11 mouse cellular contexts compared by ENCODE assay signal in the genomic region with DNA sequence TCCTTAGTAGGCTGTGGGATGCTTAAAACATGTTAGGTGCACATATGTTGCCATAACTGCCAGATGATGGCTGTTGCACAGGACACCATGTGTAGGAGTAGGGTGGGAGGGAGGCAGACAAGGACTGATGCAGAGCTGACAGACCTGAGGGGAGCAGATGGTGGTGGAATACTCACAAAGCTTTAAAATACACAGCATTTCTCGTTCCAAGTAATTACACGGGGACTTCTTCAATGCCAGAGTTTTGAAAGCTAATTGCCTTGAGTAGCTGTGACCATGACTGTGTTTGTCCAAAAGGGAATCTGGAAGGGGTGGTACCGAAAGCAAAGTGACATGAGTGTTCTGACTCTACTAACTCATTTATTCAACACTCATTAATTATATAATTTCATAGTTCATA.
A peak's percentile ranks its signal among the peaks of the same experiment; 100 is the strongest.
DNase-seq lines count a peak whose midpoint lies in the region; ATAC-seq lines count a peak whose summit lies in the region.
"Had no signal": no experiment of that assay in that cellular context is flagged by ENCODE, and none has a peak within 500 bp of the region (broad histone marks: within the 10 kb centered on the region; RNA-seq: fewer than 3 reads in every experiment).

No protein-coding gene starts in this region.

- H3K9ac ChIP-seq in forebrain, embryonic 14.5 days (ENCODE audit: low read length), result no peak overlapping the region
- H3K9ac ChIP-seq in hindbrain, embryonic 12.5 days, result no peak overlapping the region
- H3K9ac ChIP-seq: heart, embryonic 13.5 days; liver, postnatal 0 days had no signal

- H3K36me3 ChIP-seq in forebrain, embryonic 14.5 days (ENCODE audit: control insufficient read depth, insufficient read depth, low read length), result no peaks in the 10 kb centered on the region
- H3K36me3 ChIP-seq in hindbrain, embryonic 12.5 days, result no peaks in the 10 kb centered on the region
- H3K36me3 ChIP-seq: heart, embryonic 13.5 days had no signal

- H3K27me3 ChIP-seq in forebrain, embryonic 14.5 days (replicated peaks; ENCODE audit: control insufficient read depth, insufficient read depth, low read length), result no peaks in the 10 kb centered on the region
- no peaks in the 10 kb centered on the region for H3K27me3 ChIP-seq in hindbrain, embryonic 12.5 days
- H3K27me3 ChIP-seq: heart, embryonic 13.5 days had no signal

- 36% methylated on average over 3 of the region's 3 CpGs for WGBS in forebrain, embryonic 14.5 days
- 58% methylated on average over 3 of the region's 3 CpGs for WGBS in hindbrain, embryonic 12.5 days

- H3K27ac ChIP-seq in forebrain, embryonic 14.5 days (ENCODE audit: low read depth, low read length), result peak overlapping the region; percentile 74; the same call in 1 of the 2 replicates
- H3K27ac ChIP-seq in hindbrain, embryonic 12.5 days, result no peak overlapping the region
- H3K27ac ChIP-seq: heart, embryonic 13.5 days had no signal

- H3K4me3 ChIP-seq in forebrain, embryonic 14.5 days (ENCODE audit: low read depth, low read length), result no peak overlapping the region
- no peak overlapping the region for H3K4me3 ChIP-seq in hindbrain, embryonic 12.5 days
- H3K4me3 ChIP-seq: heart, embryonic 13.5 days had no signal

- H3K4me1 ChIP-seq in forebrain, embryonic 14.5 days (ENCODE audit: control insufficient read depth, insufficient read depth, low read length), result peaks cover 2% of the 10 kb centered on the region; the same call in 1 of the 2 replicates
- no peaks in the 10 kb centered on the region for H3K4me1 ChIP-seq in hindbrain, embryonic 12.5 days
- H3K4me1 ChIP-seq: heart, embryonic 13.5 days had no signal

- DNase-seq in forebrain, embryonic 14.5 days (ENCODE audit: low spot score), result peak; percentile 88
- peak; percentile 29 for DNase-seq in left cerebral cortex, adult 11 months (ENCODE audit: low spot score)
- peak; percentile 14 for DNase-seq in retina, embryonic 14.5 days (ENCODE audit: low spot score)
- no peak for DNase-seq in urinary bladder, postnatal 10 days (ENCODE audit: low spot score)
- DNase-seq in c-Kit-positive CD71-positive TER-119-positive erythroid progenitor cells, embryonic 14.5 days (ENCODE audit: low spot score), result no peak
- DNase-seq: kidney, postnatal 14 days; liver, postnatal 0 days; thymus, postnatal 4 days had no signal

- no peaks in the 10 kb centered on the region for H3K9me3 ChIP-seq in forebrain, embryonic 14.5 days (replicated peaks; ENCODE audit: control insufficient read depth, low read length)
- H3K9me3 ChIP-seq in hindbrain, embryonic 12.5 days (replicated peaks), result no peaks in the 10 kb centered on the region
- H3K9me3 ChIP-seq: heart, embryonic 13.5 days had no signal

- peak; percentile 96 for ATAC-seq in forebrain, embryonic 14.5 days
- ATAC-seq in hindbrain, embryonic 12.5 days (ENCODE audit: low FRiP score), result peak; percentile 78
- ATAC-seq in erythroid progenitor cell, adult 5-6 weeks (replicated peaks; ENCODE audit: low FRiP score, poor library complexity, severe bottlenecking), result no peak
- ATAC-seq: liver, postnatal 0 days had no signal

- no peak overlapping the region for H3K4me2 ChIP-seq in forebrain, embryonic 14.5 days (ENCODE audit: low read length)
- H3K4me2 ChIP-seq in hindbrain, embryonic 12.5 days (replicated peaks), result no peak overlapping the region
- H3K4me2 ChIP-seq: heart, embryonic 13.5 days had no signal

Comparison
In these comparisons a context has a peak if more than half of its experiments do, and no peak if none do; other contexts are left out.
1. DNase-seq: peak in forebrain, embryonic 14.5 days (single experiment), left cerebral cortex, adult 11 months (single experiment) and retina, embryonic 14.5 days (single experiment); none in urinary bladder, postnatal 10 days (single experiment) and c-Kit-positive CD71-positive TER-119-positive erythroid progenitor cells, embryonic 14.5 days (single experiment).